Mouse (Mus musculus) MEL (cell line): ENCODE results near the gene Pitx3. TPM values are rescaled to one million over a fixed set of nuclear protein-coding genes. Genes with fewer than 3 reads are reported as not detected.

Experiments used
- DNase-seq: peaks from one replicate; pipeline ENCODE4 v3.0.0; 2011; ENCODE audit warnings: low read depth, low spot score
- H3K27ac ChIP-seq: 2 replicates; pipeline ENCODE4 v1.5.1; 2012; ENCODE audit warnings: low read depth, mild to moderate bottlenecking, control low read depth, low read length, moderate library complexity; ENCODE audit not compliant: control insufficient read depth
- H3K27me3 ChIP-seq, 2 experiments: fragments of 150-350 bp in 1 of 2; sonication (generic) in 1 of 2; 2 replicates each; pipeline ENCODE4 v1.6.1; 2012; ENCODE audit warnings: low read length in 2 of 2, mild to moderate bottlenecking in 2 of 2, improper control_type of control experiment in 1 of 2, moderate library complexity in 1 of 2; ENCODE audit not compliant: insufficient read depth in 2 of 2, control insufficient read depth in 1 of 2
- H3K36me3 ChIP-seq, 2 experiments: 2 replicates each; pipeline ENCODE4 v1.6.1; 2012 to 2014; ENCODE audit warnings: low read length in 2 of 2, improper control_type of control experiment in 1 of 2, inconsistent platforms in 1 of 2, mild to moderate bottlenecking in 1 of 2; ENCODE audit not compliant: insufficient read depth in 2 of 2, control insufficient read depth in 1 of 2
- H3K4me1 ChIP-seq, 2 experiments: fragments of 150-350 bp in 1 of 2; sonication (generic) in 1 of 2; 2 replicates each; pipeline ENCODE4 v1.6.1; 2012; ENCODE audit warnings: low read length in 2 of 2, improper control_type of control experiment in 1 of 2, mild to moderate bottlenecking in 1 of 2; ENCODE audit not compliant: insufficient read depth in 2 of 2, control insufficient read depth in 1 of 2
- H3K4me3 ChIP-seq, 2 experiments: fragments of 150-350 bp in 1 of 2; sonication (generic) in 1 of 2; 2 replicates each; pipeline ENCODE4 v1.5.1; 2012; ENCODE audit warnings: low read depth in 2 of 2, low read length in 2 of 2, mild to moderate bottlenecking in 2 of 2, moderate library complexity in 2 of 2, control low read depth in 1 of 2, improper control_type of control experiment in 1 of 2; ENCODE audit not compliant: control insufficient read depth in 1 of 2, insufficient read depth in 1 of 2
- H3K79me2 ChIP-seq: 2 replicates; pipeline ENCODE4 v1.6.1; 2012; ENCODE audit warnings: mild to moderate bottlenecking, low read length, moderate library complexity; ENCODE audit not compliant: control insufficient read depth, poor library complexity, insufficient read depth
- H3K9ac ChIP-seq: 2 replicates; pipeline ENCODE4 v1.6.1; 2012; ENCODE audit warnings: low read depth, mild to moderate bottlenecking, control low read depth, low read length, moderate library complexity; ENCODE audit not compliant: control insufficient read depth, poor library complexity, severe bottlenecking
- H3K9me3 ChIP-seq: fragments of 150-350 bp; sonication (generic); replicated peaks from 2 replicates; pipeline ENCODE4 v1.6.1; 2012; ENCODE audit warnings: mild to moderate bottlenecking, low read length, improper control_type of control experiment, moderate library complexity; ENCODE audit not compliant: insufficient read depth
- BHLHE40 ChIP-seq: IDR thresholded peaks from 2 replicates; pipeline ENCODE4 v1.6.1; 2012; ENCODE audit warnings: low read depth, mild to moderate bottlenecking, inconsistent platforms, low read length, improper control_type of control experiment, borderline replicate concordance
- CHD2 ChIP-seq: IDR thresholded peaks from 2 replicates; pipeline ENCODE4 v1.6.1; 2011; ENCODE audit warnings: low read length, improper control_type of control experiment
- CTCF ChIP-seq, 3 experiments: IDR thresholded peaks in 2 of 3; conservative IDR thresholded peaks in 1 of 3; 2 replicates each; pipeline ENCODE4 v1.5.1; 2011 to 2012; ENCODE audit warnings: low read length in 3 of 3, low read depth in 2 of 3, mild to moderate bottlenecking in 2 of 3, improper control_type of control experiment in 1 of 3, inconsistent platforms in 1 of 3, mixed read lengths in 1 of 3, moderate library complexity in 1 of 3; ENCODE audit not compliant: control insufficient read depth in 1 of 3, insufficient read depth in 1 of 3, poor library complexity in 1 of 3, severe bottlenecking in 1 of 3
- E2F4 ChIP-seq: IDR thresholded peaks from 2 replicates; pipeline ENCODE4 v1.6.1; 2011; ENCODE audit warnings: low read depth, low read length, improper control_type of control experiment, borderline replicate concordance
- EP300 ChIP-seq, 2 experiments: IDR thresholded peaks; 2 replicates each; pipeline ENCODE4 v1.6.1; 2011; ENCODE audit warnings: improper control_type of control experiment in 2 of 2, low read length in 2 of 2, low read depth in 1 of 2, mild to moderate bottlenecking in 1 of 2
- ETS1 ChIP-seq: IDR thresholded peaks from 2 replicates; pipeline ENCODE4 v1.6.1; 2012; ENCODE audit warnings: low read depth, mild to moderate bottlenecking, inconsistent platforms, low read length, improper control_type of control experiment, moderate library complexity
- GATA1 ChIP-seq: IDR thresholded peaks from 2 replicates; pipeline ENCODE4 v1.6.1; 2011; ENCODE audit warnings: low read depth, low read length, improper control_type of control experiment
- HCFC1 ChIP-seq: IDR thresholded peaks from 2 replicates; pipeline ENCODE4 v1.6.1; 2012; ENCODE audit warnings: low read depth, mild to moderate bottlenecking, inconsistent platforms, low read length, improper control_type of control experiment, moderate library complexity
- KAT2A ChIP-seq: conservative IDR thresholded peaks from 2 replicates; pipeline ENCODE4 v1.6.1; 2012; ENCODE audit warnings: low read depth, low read length, improper control_type of control experiment, inconsistent platforms
- MAFK ChIP-seq: IDR thresholded peaks from 2 replicates; pipeline ENCODE4 v1.6.1; 2011; ENCODE audit warnings: low read depth, mild to moderate bottlenecking, low read length, improper control_type of control experiment, borderline replicate concordance
- MAX ChIP-seq: IDR thresholded peaks from 2 replicates; pipeline ENCODE4 v1.6.1; 2011; ENCODE audit warnings: low read length, improper control_type of control experiment
- MAZ ChIP-seq: IDR thresholded peaks from 2 replicates; pipeline ENCODE4 v1.6.1; 2012; ENCODE audit warnings: low read depth, mild to moderate bottlenecking, inconsistent platforms, low read length, improper control_type of control experiment
- MEF2A ChIP-seq: IDR thresholded peaks from 2 replicates; pipeline ENCODE4 v1.6.1; 2014; ENCODE audit warnings: low read depth, mild to moderate bottlenecking, inconsistent platforms, low read length, improper control_type of control experiment; ENCODE audit not compliant: poor library complexity, insufficient replicate concordance, severe bottlenecking; ENCODE audit errors: extremely low read depth
- MXI1 ChIP-seq: IDR thresholded peaks from 2 replicates; pipeline ENCODE4 v1.6.1; 2011; ENCODE audit warnings: mild to moderate bottlenecking, low read depth, low read length, improper control_type of control experiment
- MYB ChIP-seq: IDR thresholded peaks from 2 replicates; pipeline ENCODE4 v1.6.1; 2011; ENCODE audit warnings: mild to moderate bottlenecking, low read depth, low read length, improper control_type of control experiment
- MYC ChIP-seq: IDR thresholded peaks from 2 replicates; pipeline ENCODE4 v1.6.1; 2011; ENCODE audit warnings: low read depth, mild to moderate bottlenecking, low read length, improper control_type of control experiment, moderate library complexity
- NELFE ChIP-seq: IDR thresholded peaks from 2 replicates; pipeline ENCODE4 v1.6.1; 2011; ENCODE audit warnings: low read depth, low read length, improper control_type of control experiment
- POLR2AphosphoS5 ChIP-seq: IDR thresholded peaks from 2 replicates; pipeline ENCODE4 v1.6.1; 2012; ENCODE audit warnings: low read depth, borderline replicate concordance, mild to moderate bottlenecking, inconsistent platforms, low read length, moderate library complexity, mixed read lengths
- RAD21 ChIP-seq: IDR thresholded peaks from 2 replicates; pipeline ENCODE4 v1.6.1; 2011; ENCODE audit warnings: mild to moderate bottlenecking, low read depth, low read length, improper control_type of control experiment
- RCOR1 ChIP-seq: IDR thresholded peaks from 2 replicates; pipeline ENCODE4 v1.6.1; 2012; ENCODE audit warnings: low read depth, mild to moderate bottlenecking, inconsistent platforms, low read length, improper control_type of control experiment
- SIN3A ChIP-seq: IDR thresholded peaks from 2 replicates; pipeline ENCODE4 v1.6.1; 2012; ENCODE audit warnings: low read length, improper control_type of control experiment, inconsistent platforms
- TAL1 ChIP-seq: IDR thresholded peaks from 2 replicates; pipeline ENCODE4 v1.6.1; 2012; ENCODE audit warnings: mild to moderate bottlenecking, inconsistent platforms, low read length, moderate library complexity, mixed read lengths
- TBP ChIP-seq: IDR thresholded peaks from 2 replicates; pipeline ENCODE4 v1.8.0; 2011; ENCODE audit warnings: low read depth, low read length, improper control_type of control experiment
- TCF12 ChIP-seq: IDR thresholded peaks from 2 replicates; pipeline ENCODE4 v1.6.1; 2014; ENCODE audit warnings: low read depth, mild to moderate bottlenecking, inconsistent platforms, low read length, improper control_type of control experiment, moderate library complexity
- USF2 ChIP-seq, 2 experiments: IDR thresholded peaks; 2 replicates each; pipeline ENCODE4 v1.6.1; 2011 to 2012; ENCODE audit warnings: improper control_type of control experiment in 2 of 2, low read length in 2 of 2, borderline replicate concordance in 1 of 2, inconsistent platforms in 1 of 2, low read depth in 1 of 2, mild to moderate bottlenecking in 1 of 2; ENCODE audit not compliant: insufficient read depth in 1 of 2
- ZC3H11A ChIP-seq: IDR thresholded peaks from 2 replicates; pipeline ENCODE4 v1.6.1; 2012; ENCODE audit warnings: low read depth, mild to moderate bottlenecking, inconsistent platforms, low read length, improper control_type of control experiment
- polyA plus RNA-seq, 2 experiments: library from polyadenylated mRNA; stranded (reverse) in 1 of 2; unstranded in 1 of 2; fragments of >175 nt in 1 of 2; fragments of >200 nt in 1 of 2; gene quantifications; 2 replicates each; pipeline versions ENCODE4 v1.2.1 to v1.2.4; 2012; ENCODE audit warnings: low replicate concordance in 2 of 2, low read depth in 1 of 2; ENCODE audit not compliant: insufficient read length in 2 of 2, insufficient read depth in 1 of 2, missing spikeins in 1 of 2
- total RNA-seq: library from RNA; depleted of rRNA; stranded (reverse); fragments of 300-350 nt; gene quantifications from 2 replicates; pipeline ENCODE4 v1.2.3, GENCODE M21; 2012

Pitx3 gene
- total and polyA plus RNA-seq, 3 experiments = 0.08 to 0.28 TPM; not detected in 1

DNA sequence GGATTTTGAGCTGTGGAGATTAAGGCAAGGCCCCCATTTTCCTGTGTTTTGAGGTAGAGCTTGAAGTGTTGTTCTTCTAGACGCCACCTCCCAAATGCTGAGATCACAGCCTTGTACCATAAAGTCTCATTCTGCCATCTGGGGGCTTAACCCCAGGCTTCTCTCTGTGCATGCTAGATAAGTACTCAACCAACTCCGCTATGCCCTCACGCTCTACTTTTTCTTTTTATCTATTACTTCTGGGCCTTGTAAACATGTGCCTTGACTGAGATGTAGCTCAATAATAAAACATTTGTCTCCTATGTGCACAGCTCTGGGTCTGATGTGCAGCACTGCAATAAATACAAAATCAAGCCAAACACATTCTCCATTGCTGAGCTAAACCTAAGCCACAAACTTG is 28.7 kb downstream of the Pitx3 start:
- peak; percentile 86 for DNase-seq
- Histone ChIP-seq H3K4me3 (no peak overlapping the region), H3K27me3 (peaks cover 0 to 5% of the 10 kb centered on the region in 2 experiments; a peak in 1 of 4 replicates), H3K4me1 (peaks cover 5 to 6% of the 10 kb centered on the region in 2 experiments; a peak in 3 of 4 replicates), H3K27ac (no peak overlapping the region), H3K79me2 (no peaks in the 10 kb centered on the region), H3K9ac (no peak overlapping the region), H3K36me3 (peaks cover 0 to 2% of the 10 kb centered on the region in 2 experiments; a peak in 2 of 4 replicates), H3K9me3 (no peaks in the 10 kb centered on the region)
- 0 out of 2 replicates have a peak, but pooled peaks have one; percentile 22 for TF ChIP-seq MAZ
- no peak for TF ChIP-seq HCFC1
- no peak for TF ChIP-seq POLR2AphosphoS5
- TF ChIP-seq GATA1 = peak; percentile 90
- no peak for TF ChIP-seq TBP
- TF ChIP-seq TCF12 = peak; percentile 87
- peak; percentile 80 for TF ChIP-seq SIN3A
- no peak for TF ChIP-seq E2F4
- TF ChIP-seq ETS1 = peak; percentile 60
- peak; percentile 23; the same call in 1 of the 2 replicates for TF ChIP-seq MYB
- TF ChIP-seq CTCF (IDR thresholded peaks at IDR 0.05 in 2 of 3, conservative IDR thresholded peaks at IDR 0.05 in 1 of 3; ENCODE audit: control insufficient read depth in 1 of 3, insufficient read depth in 1 of 3, low read depth in 2 of 3, low read length in 3 of 3, poor library complexity in 1 of 3, severe bottlenecking in 1 of 3) = no peak
- peak; percentile 70 for TF ChIP-seq MAX
- TF ChIP-seq RAD21 = peak; percentile 4
- TF ChIP-seq EP300 (IDR thresholded peaks at IDR 0.05; ENCODE audit: low read depth in 1 of 2, low read length in 2 of 2) = peak; percentile 86 to 87
- TF ChIP-seq TAL1 = peak; percentile 93
- no peak for TF ChIP-seq CHD2
- TF ChIP-seq MEF2A = no peak
- peak; percentile 39; the same call in 1 of the 2 replicates for TF ChIP-seq MXI1
- peak; percentile 64; the same call in 1 of the 2 replicates for TF ChIP-seq RCOR1
- TF ChIP-seq USF2 (IDR thresholded peaks at IDR 0.05; ENCODE audit: borderline replicate concordance in 1 of 2, insufficient read depth in 1 of 2, low read depth in 1 of 2, low read length in 2 of 2) = no peak
- TF ChIP-seq KAT2A = no peak
- peak; percentile 86 for TF ChIP-seq MYC
- no peak for TF ChIP-seq ZC3H11A
- TF ChIP-seq MAFK = no peak
- no peak for TF ChIP-seq NELFE
- peak; percentile 75; the same call in 1 of the 2 replicates for TF ChIP-seq BHLHE40
